Mouse (Mus musculus) adrenal gland, adult 8-10 months (tissue): ENCODE data around the gene Ophn1. TPM values are rescaled to one million over a fixed set of nuclear protein-coding genes. Genes with fewer than 3 reads are reported as not detected.

ENCODE experiments used
- microRNA-seq, 2 experiments: library from miRNA; unstranded; fragments of <30 nt; microRNA quantifications; one replicate each; pipeline ENCODE4 v1.2.0; 2022
- total RNA-seq, 4 experiments: library from RNA; stranded (reverse); gene quantifications; 2 replicates each; pipeline ENCODE4 v1.2.4; 2022

Ophn1 gene
- total RNA-seq, 4 experiments from 2014 or later, result 11.6 to 21.3 (median 16.2) TPM

Small RNA genes within 50 kb of the gene (microRNA-seq; reads per million reads assigned to microRNA genes)
- 0 reads per million in 2 experiments for gene Gm27554

Other genes starting within 250 kb of the Ophn1 start
- gene Yipf6, start 45.3 kb upstream of the Ophn1 start, total RNA-seq, result 10 to 100 TPM; 52.6 to 64.8 (median 60.4) TPM
- gene Stard8, start 112.2 kb upstream of the Ophn1 start, total RNA-seq, result 10 to 100 TPM; 33.4 to 72.4 (median 47.8) TPM
- 10 to 100 TPM; 58.4 to 80.1 (median 64.8) TPM for gene Efnb1, start 245.1 kb upstream of the Ophn1 start, total RNA-seq